Mouse (Mus musculus): ENCODE measurements around the gene Acvr1c.

Gene Acvr1c

GRCm38 (mm10) chr2:58282259-58282910, 75.3 kb downstream of the Acvr1c start:
- peak; percentile 37 for DNase-seq (ENCODE audit: low spot score)

- DNase-seq (ENCODE audit: low spot score), result no peak
These were observed 76.6 kb downstream of the Acvr1c start for GRCm38 (mm10) chr2:58281046-58281445.

- no peak for DNase-seq (ENCODE audit: low spot score)
These were observed 78.5 kb downstream of the Acvr1c start for GRCm38 (mm10) chr2:58279163-58279562.

- DNase-seq (ENCODE audit: low spot score), result no peak
These were observed 81.2 kb downstream of the Acvr1c start for GRCm38 (mm10) chr2:58276454-58276853.

- no peak for DNase-seq (ENCODE audit: low spot score)
These were observed 117.1 kb downstream of the Acvr1c start for GRCm38 (mm10) chr2:58240639-58241038.

- DNase-seq (ENCODE audit: low spot score), result no peak
These were observed 120.2 kb downstream of the Acvr1c start for GRCm38 (mm10) chr2:58237487-58237886.
